Mouse (Mus musculus) MEL (cell line): ENCODE results near the gene Ap3b1. TPM values are rescaled to one million over a fixed set of nuclear protein-coding genes. Genes with fewer than 3 reads are reported as not detected.

ENCODE experiments used
- DNase-seq: peaks from one replicate; pipeline ENCODE4 v3.0.0; 2011; ENCODE audit warnings: low read depth, low spot score
- H3K27ac ChIP-seq: 2 replicates; pipeline ENCODE4 v1.5.1; 2012; ENCODE audit warnings: low read depth, mild to moderate bottlenecking, control low read depth, low read length, moderate library complexity; ENCODE audit not compliant: control insufficient read depth
- H3K27me3 ChIP-seq, 2 experiments: fragments of 150-350 bp in 1 of 2; sonication (generic) in 1 of 2; 2 replicates each; pipeline ENCODE4 v1.6.1; 2012; ENCODE audit warnings: low read length in 2 of 2, mild to moderate bottlenecking in 2 of 2, improper control_type of control experiment in 1 of 2, moderate library complexity in 1 of 2; ENCODE audit not compliant: insufficient read depth in 2 of 2, control insufficient read depth in 1 of 2
- H3K36me3 ChIP-seq, 2 experiments: 2 replicates each; pipeline ENCODE4 v1.6.1; 2012 to 2014; ENCODE audit warnings: low read length in 2 of 2, improper control_type of control experiment in 1 of 2, inconsistent platforms in 1 of 2, mild to moderate bottlenecking in 1 of 2; ENCODE audit not compliant: insufficient read depth in 2 of 2, control insufficient read depth in 1 of 2
- H3K4me1 ChIP-seq, 2 experiments: fragments of 150-350 bp in 1 of 2; sonication (generic) in 1 of 2; 2 replicates each; pipeline ENCODE4 v1.6.1; 2012; ENCODE audit warnings: low read length in 2 of 2, improper control_type of control experiment in 1 of 2, mild to moderate bottlenecking in 1 of 2; ENCODE audit not compliant: insufficient read depth in 2 of 2, control insufficient read depth in 1 of 2
- H3K4me3 ChIP-seq, 2 experiments: fragments of 150-350 bp in 1 of 2; sonication (generic) in 1 of 2; 2 replicates each; pipeline ENCODE4 v1.5.1; 2012; ENCODE audit warnings: low read depth in 2 of 2, low read length in 2 of 2, mild to moderate bottlenecking in 2 of 2, moderate library complexity in 2 of 2, control low read depth in 1 of 2, improper control_type of control experiment in 1 of 2; ENCODE audit not compliant: control insufficient read depth in 1 of 2, insufficient read depth in 1 of 2
- H3K79me2 ChIP-seq: 2 replicates; pipeline ENCODE4 v1.6.1; 2012; ENCODE audit warnings: mild to moderate bottlenecking, low read length, moderate library complexity; ENCODE audit not compliant: control insufficient read depth, poor library complexity, insufficient read depth
- H3K9ac ChIP-seq: 2 replicates; pipeline ENCODE4 v1.6.1; 2012; ENCODE audit warnings: low read depth, mild to moderate bottlenecking, control low read depth, low read length, moderate library complexity; ENCODE audit not compliant: control insufficient read depth, poor library complexity, severe bottlenecking
- H3K9me3 ChIP-seq: fragments of 150-350 bp; sonication (generic); replicated peaks from 2 replicates; pipeline ENCODE4 v1.6.1; 2012; ENCODE audit warnings: mild to moderate bottlenecking, low read length, improper control_type of control experiment, moderate library complexity; ENCODE audit not compliant: insufficient read depth
- CTCF ChIP-seq, 3 experiments: IDR thresholded peaks in 2 of 3; conservative IDR thresholded peaks in 1 of 3; 2 replicates each; pipeline ENCODE4 v1.5.1; 2011 to 2012; ENCODE audit warnings: low read length in 3 of 3, low read depth in 2 of 3, mild to moderate bottlenecking in 2 of 3, improper control_type of control experiment in 1 of 3, inconsistent platforms in 1 of 3, mixed read lengths in 1 of 3, moderate library complexity in 1 of 3; ENCODE audit not compliant: control insufficient read depth in 1 of 3, insufficient read depth in 1 of 3, poor library complexity in 1 of 3, severe bottlenecking in 1 of 3
- ELF1 ChIP-seq: IDR thresholded peaks from 2 replicates; pipeline ENCODE4 v1.6.1; 2014; ENCODE audit warnings: low read depth, mild to moderate bottlenecking, inconsistent platforms, low read length, improper control_type of control experiment, moderate library complexity
- EP300 ChIP-seq, 2 experiments: IDR thresholded peaks; 2 replicates each; pipeline ENCODE4 v1.6.1; 2011; ENCODE audit warnings: improper control_type of control experiment in 2 of 2, low read length in 2 of 2, low read depth in 1 of 2, mild to moderate bottlenecking in 1 of 2
- ETS1 ChIP-seq: IDR thresholded peaks from 2 replicates; pipeline ENCODE4 v1.6.1; 2012; ENCODE audit warnings: low read depth, mild to moderate bottlenecking, inconsistent platforms, low read length, improper control_type of control experiment, moderate library complexity
- GABPA ChIP-seq: IDR thresholded peaks from 2 replicates; pipeline ENCODE4 v1.6.1; 2012; ENCODE audit warnings: low read depth, mild to moderate bottlenecking, inconsistent platforms, low read length, improper control_type of control experiment, moderate library complexity
- GATA1 ChIP-seq: IDR thresholded peaks from 2 replicates; pipeline ENCODE4 v1.6.1; 2011; ENCODE audit warnings: low read depth, low read length, improper control_type of control experiment
- HCFC1 ChIP-seq: IDR thresholded peaks from 2 replicates; pipeline ENCODE4 v1.6.1; 2012; ENCODE audit warnings: low read depth, mild to moderate bottlenecking, inconsistent platforms, low read length, improper control_type of control experiment, moderate library complexity
- JUND ChIP-seq: IDR thresholded peaks from 2 replicates; pipeline ENCODE4 v1.6.1; 2011; ENCODE audit warnings: low read depth, mild to moderate bottlenecking, improper control_type of control experiment, low read length
- MAFK ChIP-seq: IDR thresholded peaks from 2 replicates; pipeline ENCODE4 v1.6.1; 2011; ENCODE audit warnings: low read depth, mild to moderate bottlenecking, low read length, improper control_type of control experiment, borderline replicate concordance
- MAX ChIP-seq: IDR thresholded peaks from 2 replicates; pipeline ENCODE4 v1.6.1; 2011; ENCODE audit warnings: low read length, improper control_type of control experiment
- MXI1 ChIP-seq: IDR thresholded peaks from 2 replicates; pipeline ENCODE4 v1.6.1; 2011; ENCODE audit warnings: mild to moderate bottlenecking, low read depth, low read length, improper control_type of control experiment
- MYC ChIP-seq: IDR thresholded peaks from 2 replicates; pipeline ENCODE4 v1.6.1; 2011; ENCODE audit warnings: low read depth, mild to moderate bottlenecking, low read length, improper control_type of control experiment, moderate library complexity
- NELFE ChIP-seq: IDR thresholded peaks from 2 replicates; pipeline ENCODE4 v1.6.1; 2011; ENCODE audit warnings: low read depth, low read length, improper control_type of control experiment
- NRF1 ChIP-seq: IDR thresholded peaks from 2 replicates; pipeline ENCODE4 v1.6.1; 2014; ENCODE audit warnings: low read depth, mild to moderate bottlenecking, inconsistent platforms, low read length, improper control_type of control experiment, moderate library complexity; ENCODE audit not compliant: poor library complexity, insufficient read depth, severe bottlenecking
- POLR2A ChIP-seq, 2 experiments: IDR thresholded peaks; 2 replicates each; pipeline ENCODE4 v1.6.1; 2011 to 2012; ENCODE audit warnings: low read length in 2 of 2, mild to moderate bottlenecking in 2 of 2, control low read depth in 1 of 2, improper control_type of control experiment in 1 of 2, low read depth in 1 of 2, moderate library complexity in 1 of 2; ENCODE audit not compliant: control insufficient read depth in 1 of 2, insufficient read depth in 1 of 2, poor library complexity in 1 of 2
- POLR2AphosphoS2 ChIP-seq: IDR thresholded peaks from 2 replicates; pipeline ENCODE4 v1.6.1; 2011; ENCODE audit warnings: low read length, improper control_type of control experiment
- RAD21 ChIP-seq: IDR thresholded peaks from 2 replicates; pipeline ENCODE4 v1.6.1; 2011; ENCODE audit warnings: mild to moderate bottlenecking, low read depth, low read length, improper control_type of control experiment
- RCOR1 ChIP-seq: IDR thresholded peaks from 2 replicates; pipeline ENCODE4 v1.6.1; 2012; ENCODE audit warnings: low read depth, mild to moderate bottlenecking, inconsistent platforms, low read length, improper control_type of control experiment
- SIN3A ChIP-seq: IDR thresholded peaks from 2 replicates; pipeline ENCODE4 v1.6.1; 2012; ENCODE audit warnings: low read length, improper control_type of control experiment, inconsistent platforms
- TAL1 ChIP-seq: IDR thresholded peaks from 2 replicates; pipeline ENCODE4 v1.6.1; 2012; ENCODE audit warnings: mild to moderate bottlenecking, inconsistent platforms, low read length, moderate library complexity, mixed read lengths
- TBP ChIP-seq: IDR thresholded peaks from 2 replicates; pipeline ENCODE4 v1.8.0; 2011; ENCODE audit warnings: low read depth, low read length, improper control_type of control experiment
- TCF12 ChIP-seq: IDR thresholded peaks from 2 replicates; pipeline ENCODE4 v1.6.1; 2014; ENCODE audit warnings: low read depth, mild to moderate bottlenecking, inconsistent platforms, low read length, improper control_type of control experiment, moderate library complexity
- UBTF ChIP-seq: IDR thresholded peaks from 2 replicates; pipeline ENCODE4 v1.6.1; 2012; ENCODE audit warnings: low read depth, mild to moderate bottlenecking, inconsistent platforms, low read length, improper control_type of control experiment, moderate library complexity, borderline replicate concordance; ENCODE audit not compliant: insufficient read depth
- USF1 ChIP-seq: IDR thresholded peaks from 2 replicates; pipeline ENCODE4 v1.6.1; 2014; ENCODE audit warnings: low read depth, mild to moderate bottlenecking, inconsistent platforms, low read length, improper control_type of control experiment, moderate library complexity
- USF2 ChIP-seq, 2 experiments: IDR thresholded peaks; 2 replicates each; pipeline ENCODE4 v1.6.1; 2011 to 2012; ENCODE audit warnings: improper control_type of control experiment in 2 of 2, low read length in 2 of 2, borderline replicate concordance in 1 of 2, inconsistent platforms in 1 of 2, low read depth in 1 of 2, mild to moderate bottlenecking in 1 of 2; ENCODE audit not compliant: insufficient read depth in 1 of 2
- ZC3H11A ChIP-seq: IDR thresholded peaks from 2 replicates; pipeline ENCODE4 v1.6.1; 2012; ENCODE audit warnings: low read depth, mild to moderate bottlenecking, inconsistent platforms, low read length, improper control_type of control experiment
- ZKSCAN1 ChIP-seq: IDR thresholded peaks from 2 replicates; pipeline ENCODE4 v1.6.1; 2012; ENCODE audit warnings: low read depth, mild to moderate bottlenecking, inconsistent platforms, low read length, improper control_type of control experiment, moderate library complexity
- ZMIZ1 ChIP-seq: IDR thresholded peaks from 2 replicates; pipeline ENCODE4 v1.6.1; 2012; ENCODE audit warnings: low read depth, mild to moderate bottlenecking, inconsistent platforms, low read length, improper control_type of control experiment, moderate library complexity
- ZNF384 ChIP-seq: IDR thresholded peaks from 2 replicates; pipeline ENCODE4 v1.6.1; 2012; ENCODE audit warnings: low read depth, mild to moderate bottlenecking, inconsistent platforms, low read length, improper control_type of control experiment
- polyA plus RNA-seq, 2 experiments: library from polyadenylated mRNA; stranded (reverse) in 1 of 2; unstranded in 1 of 2; fragments of >175 nt in 1 of 2; fragments of >200 nt in 1 of 2; gene quantifications; 2 replicates each; pipeline versions ENCODE4 v1.2.1 to v1.2.4; 2012; ENCODE audit warnings: low replicate concordance in 2 of 2, low read depth in 1 of 2; ENCODE audit not compliant: insufficient read length in 2 of 2, insufficient read depth in 1 of 2, missing spikeins in 1 of 2
- total RNA-seq: library from RNA; depleted of rRNA; stranded (reverse); fragments of 300-350 nt; gene quantifications from 2 replicates; pipeline ENCODE4 v1.2.3, GENCODE M21; 2012

The Ap3b1 gene
- total and polyA plus RNA-seq, 3 experiments = 36.7 to 74.5 TPM; not detected in 1

DNA sequence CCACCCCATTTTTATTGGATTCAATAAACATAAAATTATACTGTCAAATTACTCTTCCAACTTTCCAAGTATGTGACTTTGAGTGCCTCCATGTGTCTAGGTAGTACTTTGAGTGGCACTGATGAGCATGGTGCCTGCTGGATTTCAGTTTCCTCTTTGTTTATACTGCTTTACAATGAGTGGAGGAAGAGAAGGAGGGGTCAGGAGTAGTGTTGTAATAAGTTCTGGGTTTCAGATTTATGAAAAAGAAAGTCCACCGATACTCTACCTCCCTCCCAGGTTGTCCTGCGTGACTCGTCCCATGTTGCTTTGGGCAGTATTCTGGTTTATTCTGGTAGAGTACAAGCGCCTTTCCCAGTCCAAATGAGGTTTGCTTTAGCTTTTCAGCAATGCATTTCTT is 22.7 kb downstream of the Ap3b1 start:
- TF ChIP-seq POLR2A (IDR thresholded peaks at IDR 0.05; ENCODE audit: control insufficient read depth in 1 of 2, insufficient read depth in 1 of 2, low read depth in 1 of 2, low read length in 2 of 2, poor library complexity in 1 of 2) = no peak
- no peak for TF ChIP-seq USF1
- no peak for TF ChIP-seq ZNF384
- no peak for TF ChIP-seq HCFC1
- TF ChIP-seq, all 39 proteins: peak for 0
- DNase-seq = peak; percentile 32
- Histone ChIP-seq H3K27me3 (no peaks in the 10 kb centered on the region), H3K9ac (no peak overlapping the region), H3K4me3 (no peak overlapping the region), H3K9me3 (no peaks in the 10 kb centered on the region), H3K27ac (no peak overlapping the region), H3K36me3 (peaks cover 0 to 7% of the 10 kb centered on the region in 2 experiments; a peak in 2 of 4 replicates), H3K79me2 (peaks cover 24% of the 10 kb centered on the region), H3K4me1 (0 out of 4 replicates have a peak, but pooled peaks cover 0 to 3% of the 10 kb centered on the region in 2 experiments)

DNA sequence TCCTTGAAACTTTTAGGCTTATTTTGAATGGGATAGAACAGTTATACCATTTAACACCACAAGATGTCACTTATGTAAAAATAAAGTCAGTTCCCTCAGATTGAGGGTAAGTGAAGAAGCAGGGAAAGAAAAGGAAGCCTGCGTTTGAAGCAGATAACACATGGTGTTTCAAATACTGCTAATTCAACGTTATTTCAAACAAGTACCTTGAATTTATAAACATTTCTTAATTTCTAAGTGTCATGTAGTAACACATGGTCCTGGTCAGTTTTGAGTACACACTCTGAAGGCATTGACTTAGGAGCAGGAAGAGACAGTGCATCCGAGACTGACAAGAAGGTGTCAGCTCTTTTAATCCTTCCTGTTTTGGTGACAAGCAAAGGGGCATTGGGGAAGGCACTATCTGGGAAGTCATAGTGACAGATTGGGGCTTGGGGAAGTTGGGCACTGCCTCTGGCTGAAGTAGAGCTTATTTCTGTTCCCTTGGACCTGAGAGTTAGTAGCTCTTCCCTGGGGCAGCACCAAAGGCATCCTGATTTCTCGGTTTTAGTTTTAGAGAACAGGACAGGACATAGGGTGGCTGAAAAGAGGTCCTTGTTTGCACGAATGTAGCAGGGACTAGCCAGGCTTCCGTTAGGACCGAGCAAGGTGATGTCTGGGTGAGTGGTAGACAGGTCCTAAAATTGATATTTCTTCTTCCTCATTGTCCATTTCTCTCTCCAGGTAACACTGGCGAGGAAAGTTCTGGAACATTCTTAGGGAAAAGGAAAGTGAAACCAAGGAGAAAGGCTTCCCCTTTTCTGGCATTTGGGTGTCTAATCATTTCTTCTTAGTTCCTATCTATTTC is 23.3 kb downstream of the Ap3b1 start:
- Histone ChIP-seq H3K4me1 (0 out of 4 replicates have a peak, but pooled peaks cover 0 to 3% of the 10 kb centered on the region in 2 experiments), H3K9ac (peak overlapping the region; percentile 65), H3K27me3 (no peaks in the 10 kb centered on the region), H3K27ac (peak overlapping the region; percentile 59), H3K36me3 (peaks cover 0 to 7% of the 10 kb centered on the region in 2 experiments; a peak in 2 of 4 replicates), H3K79me2 (peaks cover 23% of the 10 kb centered on the region), H3K4me3 (peak overlapping the region; percentile 73 to 92), H3K9me3 (no peaks in the 10 kb centered on the region)
- peak; percentile 74 for DNase-seq
- TF ChIP-seq POLR2A (IDR thresholded peaks at IDR 0.05; ENCODE audit: control insufficient read depth in 1 of 2, insufficient read depth in 1 of 2, low read depth in 1 of 2, low read length in 2 of 2, poor library complexity in 1 of 2) = no peak
- TF ChIP-seq TAL1 = no peak
- TF ChIP-seq MYC = no peak
- TF ChIP-seq GABPA = no peak
- TF ChIP-seq TCF12 = no peak
- peak; percentile 77 for TF ChIP-seq MXI1
- TF ChIP-seq GATA1 = no peak
- TF ChIP-seq NELFE = no peak
- TF ChIP-seq ZMIZ1 = no peak
- TF ChIP-seq USF2 (IDR thresholded peaks at IDR 0.05; ENCODE audit: borderline replicate concordance in 1 of 2, insufficient read depth in 1 of 2, low read depth in 1 of 2, low read length in 2 of 2) = no peak
- no peak for TF ChIP-seq RCOR1
- peak; percentile 31; the same call in 1 of the 2 replicates for TF ChIP-seq MAX
- TF ChIP-seq JUND = no peak
- TF ChIP-seq UBTF = no peak
- peak; percentile 57 for TF ChIP-seq RAD21
- 0 out of 4 replicates have a peak, but pooled peaks of 1 of the 2 experiments have one; percentile 11 for TF ChIP-seq EP300 (IDR thresholded peaks at IDR 0.05; ENCODE audit: low read depth in 1 of 2, low read length in 2 of 2)
- peak in 1 of 3 experiments; percentile 58; a peak in 3 of 6 replicates for TF ChIP-seq CTCF (IDR thresholded peaks at IDR 0.05 in 2 of 3, conservative IDR thresholded peaks at IDR 0.05 in 1 of 3; ENCODE audit: control insufficient read depth in 1 of 3, insufficient read depth in 1 of 3, low read depth in 2 of 3, low read length in 3 of 3, poor library complexity in 1 of 3, severe bottlenecking in 1 of 3)
- TF ChIP-seq SIN3A = peak; percentile 61
- no peak for TF ChIP-seq HCFC1
- peak; percentile 20; the same call in 1 of the 2 replicates for TF ChIP-seq ETS1
- no peak for TF ChIP-seq ZNF384
- no peak for TF ChIP-seq TBP
- TF ChIP-seq POLR2AphosphoS2 = no peak
- TF ChIP-seq NRF1 = no peak
- no peak for TF ChIP-seq ZKSCAN1
- 0 out of 2 replicates have a peak, but pooled peaks have one; percentile 4 for TF ChIP-seq ZC3H11A
- TF ChIP-seq MAFK = no peak
- no peak for TF ChIP-seq ELF1
